ENCODE assay signal across 14 mouse cellular contexts in the genomic region with DNA sequence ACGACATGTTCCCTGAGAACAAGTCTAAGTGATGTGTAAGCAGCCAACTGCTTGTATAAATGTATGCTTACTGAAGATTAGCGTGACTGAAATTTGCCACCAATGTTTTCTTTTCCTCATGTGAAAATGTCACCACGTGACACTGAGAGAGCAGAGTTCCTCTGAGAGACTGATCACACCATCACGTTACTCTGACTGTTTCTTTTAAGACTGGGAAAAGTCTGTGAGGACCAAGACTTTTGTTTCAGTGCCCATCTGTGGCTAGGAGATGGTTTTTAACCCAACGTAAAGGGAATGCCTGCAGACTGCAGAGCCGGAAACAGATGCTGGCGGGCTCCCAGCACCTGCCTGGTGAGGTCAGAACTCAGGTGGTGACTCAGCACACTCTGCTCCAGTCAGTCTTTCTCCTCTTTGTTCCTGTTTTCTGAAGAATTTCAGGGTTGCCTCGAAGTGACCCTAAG. TPM values are rescaled to one million over a fixed set of nuclear protein-coding genes. Genes with fewer than 3 reads are reported as not detected.
DNase-seq lines count a peak whose midpoint lies in the region; ATAC-seq and TF ChIP-seq lines count a peak whose summit lies in the region.
"Had no signal": no experiment of that assay in that cellular context is flagged by ENCODE, and none has a peak within 500 bp of the region (broad histone marks: within the 10 kb centered on the region; RNA-seq: fewer than 3 reads in every experiment).

No protein-coding gene starts in this region.

- no peaks in the 10 kb centered on the region for H3K79me2 ChIP-seq in C2C12 (ENCODE audit: control insufficient read depth, insufficient read depth)

- no peak overlapping the region for H3K4me3 ChIP-seq in kidney, embryonic 16.5 days (ENCODE audit: low read length)
- H3K4me3 ChIP-seq in C2C12 (ENCODE audit: insufficient read depth, poor library complexity, severe bottlenecking), result no peak overlapping the region
- H3K4me3 ChIP-seq in megakaryocyte, embryonic 14.5 days (replicated peaks), result peak overlapping the region; percentile 67
- no peak overlapping the region for H3K4me3 ChIP-seq in midbrain, embryonic 11.5 days (ENCODE audit: low read depth, low read length)
- H3K4me3 ChIP-seq: heart, embryonic 10.5 days; liver, embryonic 13.5 days; neural tube, embryonic 12.5 days had no signal

- H3K79me3 ChIP-seq in C2C12 (ENCODE audit: low read depth), result no peaks in the 10 kb centered on the region

- H3K4me2 ChIP-seq in kidney, embryonic 16.5 days (replicated peaks; ENCODE audit: low read depth, low read length), result no peak overlapping the region
- no peak overlapping the region for H3K4me2 ChIP-seq in midbrain, embryonic 11.5 days
- H3K4me2 ChIP-seq: liver, embryonic 13.5 days; neural tube, embryonic 12.5 days had no signal

- no peak for TF ChIP-seq CTCF in C2C12 (IDR thresholded peaks at IDR 0.05; ENCODE audit: control insufficient read depth, insufficient read depth, insufficient read length)

- no peak for ATAC-seq in kidney, embryonic 16.5 days (ENCODE audit: low FRiP score, low TSS enrichment)
- peak; percentile 97 for ATAC-seq in granulocyte monocyte progenitor cell, adult 5-6 weeks (replicated peaks; ENCODE audit: poor library complexity, severe bottlenecking)
- ATAC-seq in midbrain, embryonic 11.5 days (ENCODE audit: low FRiP score), result no peak
- ATAC-seq: hindbrain, embryonic 16.5 days had no signal

- no peak overlapping the region for H3ac ChIP-seq in C2C12 (ENCODE audit: control insufficient read depth, insufficient read length, low read depth)

- DNase-seq in kidney, adult 11 months, result peak; percentile 25
- no peak for DNase-seq in embryo, embryonic 10 days (ENCODE audit: low spot score)
- DNase-seq in midbrain, embryonic 11.5 days (ENCODE audit: low spot score, missing footprints), result no peak
- DNase-seq in gastrocnemius, postnatal 25 days, result no peak
- DNase-seq: adrenal gland, adult 8-10 months; layer of hippocampus, postnatal 36 days; liver, embryonic 13.5 days had no signal

- H3K36me3 ChIP-seq in kidney, embryonic 16.5 days (ENCODE audit: insufficient read depth, low read length), result no peaks in the 10 kb centered on the region
- no peaks in the 10 kb centered on the region for H3K36me3 ChIP-seq in C2C12 (ENCODE audit: control insufficient read depth, insufficient read depth)
- H3K36me3 ChIP-seq in megakaryocyte, embryonic 14.5 days (replicated peaks; ENCODE audit: low read length), result no peaks in the 10 kb centered on the region
- no peaks in the 10 kb centered on the region for H3K36me3 ChIP-seq in midbrain, embryonic 11.5 days (ENCODE audit: control insufficient read depth, insufficient read depth, low read length)
- H3K36me3 ChIP-seq: heart, embryonic 10.5 days; liver, embryonic 13.5 days; neural tube, embryonic 12.5 days had no signal

- H3K9me3 ChIP-seq in kidney, embryonic 16.5 days (ENCODE audit: low read length), result no peaks in the 10 kb centered on the region
- no peaks in the 10 kb centered on the region for H3K9me3 ChIP-seq in megakaryocyte, embryonic 14.5 days
- H3K9me3 ChIP-seq in midbrain, embryonic 11.5 days (ENCODE audit: control insufficient read depth, low read length), result no peaks in the 10 kb centered on the region
- H3K9me3 ChIP-seq: heart, embryonic 10.5 days; liver, embryonic 13.5 days; neural tube, embryonic 12.5 days had no signal

- H3K9ac ChIP-seq in kidney, embryonic 16.5 days (replicated peaks; ENCODE audit: low read length), result no peak overlapping the region
- no peak overlapping the region for H3K9ac ChIP-seq in midbrain, embryonic 11.5 days (ENCODE audit: low read length)
- H3K9ac ChIP-seq: liver, embryonic 13.5 days; neural tube, embryonic 12.5 days had no signal

- no peaks in the 10 kb centered on the region for H3K27me3 ChIP-seq in kidney, embryonic 16.5 days (ENCODE audit: insufficient read depth, low read length)
- no peaks in the 10 kb centered on the region for H3K27me3 ChIP-seq in C2C12 (ENCODE audit: control insufficient read depth, insufficient read depth, insufficient read length)
- no peaks in the 10 kb centered on the region for H3K27me3 ChIP-seq in megakaryocyte, embryonic 14.5 days (replicated peaks)
- H3K27me3 ChIP-seq in midbrain, embryonic 11.5 days (ENCODE audit: control insufficient read depth, insufficient read depth, low read length), result no peaks in the 10 kb centered on the region
- H3K27me3 ChIP-seq: liver, embryonic 13.5 days; neural tube, embryonic 12.5 days had no signal

- H3K27ac ChIP-seq in kidney, embryonic 16.5 days (ENCODE audit: low read length), result no peak overlapping the region
- no peak overlapping the region for H3K27ac ChIP-seq in midbrain, embryonic 11.5 days (ENCODE audit: low read depth, low read length)
- H3K27ac ChIP-seq: heart, embryonic 10.5 days; liver, embryonic 13.5 days; neural tube, embryonic 12.5 days had no signal

- 0 out of 2 replicates have a peak, but pooled peaks cover 4% of the 10 kb centered on the region for H3K4me1 ChIP-seq in kidney, embryonic 16.5 days (ENCODE audit: insufficient read depth, low read length)
- peaks cover 32% of the 10 kb centered on the region for H3K4me1 ChIP-seq in megakaryocyte, embryonic 14.5 days
- H3K4me1 ChIP-seq in midbrain, embryonic 11.5 days (ENCODE audit: control insufficient read depth, insufficient read depth, low read length), result no peaks in the 10 kb centered on the region
- H3K4me1 ChIP-seq: heart, embryonic 10.5 days; liver, embryonic 13.5 days; neural tube, embryonic 12.5 days had no signal

- 42% methylated on average over 8 of the region's 8 CpGs for WGBS in kidney, embryonic 16.5 days
- WGBS in midbrain, embryonic 11.5 days, result 68% methylated on average over 8 of the region's 8 CpGs

TF ChIP-seq in C2C12, 6 proteins besides CTCF, POLR2A, EP300 and RAD21:
- no peak for TF ChIP-seq CEBPB (IDR thresholded peaks at IDR 0.05; ENCODE audit: low read depth)
- no peak for TF ChIP-seq FOSL1 (IDR thresholded peaks at IDR 0.05; ENCODE audit: insufficient read depth, low read length, poor library complexity, severe bottlenecking)
- no peak for TF ChIP-seq MAX (IDR thresholded peaks at IDR 0.05)
- TF ChIP-seq USF1 (IDR thresholded peaks at IDR 0.05; ENCODE audit: low read depth), result peak; percentile 82
- peak; percentile 56 for TF ChIP-seq MYOD1 (IDR thresholded peaks at IDR 0.05; ENCODE audit: control insufficient read depth, insufficient read length, low read depth)
- TF ChIP-seq MYOG (IDR thresholded peaks at IDR 0.05; ENCODE audit: control insufficient read depth, extremely low read depth, insufficient read length), result no peak

RNA-seq across cellular contexts. Expression of gene Fam110c, which starts 14.2 kb away (rescaled TPM):
- 5.9 and 6.7 TPM in 2 replicates for polyA plus RNA-seq in kidney, embryonic 16.5 days (2015; fragmentation: Nextera tagmentation; extraction: Ambion mirVana)
- polyA plus RNA-seq in C2C12 (2012; fragmentation: generic; extraction: Trizol), result 0.90 TPM
- not detected in 2 replicates for total RNA-seq in granulocyte monocyte progenitor cell, adult 5-6 weeks (2014; fragmentation: Nextera tagmentation)
- 0.31 TPM in 1 of 2 replicates, not detected in the other for total RNA-seq in granulocyte monocyte progenitor cell, adult 5-6 weeks (2017)
- 0.66 TPM in 1 of 2 replicates, not detected in the other for polyA plus RNA-seq in megakaryocyte, embryonic 14.5 days (2012; ENCODE audit: insufficient read depth, low replicate concordance)
- 0.05 and 0.06 TPM in 2 replicates for polyA plus RNA-seq in midbrain, embryonic 11.5 days (2014; fragmentation: Nextera tagmentation; extraction: Ambion mirVana)
- total RNA-seq in gastrocnemius, postnatal 25 days (2021), result not detected
- total RNA-seq: layer of hippocampus, postnatal 36 days had no signal
- polyA plus RNA-seq: neural tube, embryonic 12.5 days had no signal
